Mouse (Mus musculus) telencephalon, adult 2 months (tissue): ENCODE measurements at regions not wholly inside any gene's neighbourhood (a gene's known extent, or its start where the extent isn't known, plus 50 kb on each side); places are given as distances from the start of the nearest gene placed in this dataset.
A peak's percentile ranks its signal among the peaks of the same experiment; 100 is the strongest.

Experiments used
- DNase-seq: peaks from one replicate; pipeline ENCODE4 v3.0.0-alpha.2; 2011; ENCODE audit warnings: low read depth, low spot score

DNA sequence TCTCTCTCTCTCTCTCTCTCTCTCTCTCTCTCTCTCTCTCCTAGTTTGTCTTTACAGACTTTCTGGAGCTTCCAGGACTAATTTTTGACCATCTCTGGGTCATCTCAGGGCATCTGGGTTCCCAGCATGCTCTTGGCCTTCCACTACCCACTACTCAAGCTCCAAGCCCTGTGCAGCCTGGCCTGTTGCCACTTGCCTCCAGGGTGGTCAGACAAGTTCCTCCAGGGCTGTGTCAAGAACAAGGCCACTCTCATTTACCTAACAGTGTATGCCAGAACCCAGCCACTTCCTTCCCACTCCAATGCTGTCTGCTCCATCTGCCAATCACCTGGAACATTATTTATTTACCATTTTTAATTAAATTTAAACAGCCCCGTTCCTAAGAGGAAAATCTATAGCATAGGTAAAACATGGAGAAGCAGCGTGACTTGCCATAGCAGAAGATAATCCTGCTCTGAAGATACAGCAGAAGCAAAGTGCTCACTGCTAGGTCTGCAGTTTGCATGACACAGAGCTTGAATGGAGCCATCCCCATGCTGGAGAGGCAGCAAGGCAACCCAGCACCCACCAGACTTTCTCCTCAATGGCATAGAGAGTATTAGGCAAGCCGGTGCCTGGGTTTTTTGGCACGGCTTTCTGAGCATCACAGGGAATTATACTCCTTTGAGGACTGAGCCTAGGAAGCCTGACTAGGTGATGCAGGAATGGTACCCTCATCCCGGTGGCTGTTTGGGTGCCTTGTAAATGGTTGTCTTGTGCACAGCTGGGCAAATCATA lies 54.0 kb downstream of the Foxi1 start:
- no peak for DNase-seq

DNA sequence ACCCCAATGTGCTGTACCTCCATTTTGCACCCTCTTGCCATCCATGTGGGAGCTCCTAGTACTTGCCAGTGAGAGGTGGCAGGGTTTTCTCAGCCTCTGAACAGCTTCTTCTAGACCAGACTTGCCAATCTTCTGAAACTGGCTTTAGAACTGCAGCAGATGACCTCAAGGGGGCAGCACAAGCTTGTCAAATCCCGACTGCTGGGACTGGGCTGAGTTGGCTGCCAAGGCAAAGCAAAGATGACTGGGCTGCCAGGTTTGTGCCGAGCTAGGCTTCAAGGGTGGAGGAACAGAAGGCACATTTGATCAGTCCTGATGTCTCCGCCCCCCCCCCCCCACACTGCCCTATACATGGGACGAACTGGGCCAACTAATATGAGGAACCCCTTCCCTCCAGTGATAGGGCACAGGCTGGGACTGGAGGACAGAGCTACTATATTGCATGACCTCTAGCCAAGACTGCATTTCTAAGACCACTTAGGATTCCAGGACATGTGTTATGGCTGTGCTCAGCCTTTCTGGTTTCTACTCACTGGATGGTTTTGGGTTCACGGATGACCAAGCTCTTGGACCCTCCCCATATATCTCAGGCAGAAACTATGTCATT lies 51.1 kb upstream of the 4930469K13Rik start:
- peak; percentile 64 for DNase-seq
